Mouse (Mus musculus) midbrain, embryonic 15.5 days (tissue): Measurements from ENCODE around the gene Hdac4. TPM values are rescaled to one million over a fixed set of nuclear protein-coding genes. Genes with fewer than 3 reads are reported as not detected.

ENCODE experiments used
- ATAC-seq: fragments of 200-750 bp; cut with Nextera tagmentation; replicated peaks from 2 replicates; pipeline ENCODE4 v1.8.0; 2017; ENCODE audit warnings: moderate TSS enrichment
- H3K27ac ChIP-seq: fragments of 300-500 bp; sonication (generic); 2 replicates; pipeline ENCODE4 v1.5.1; 2015; ENCODE audit warnings: mild to moderate bottlenecking, inconsistent platforms
- H3K27me3 ChIP-seq: fragments of 300-500 bp; sonication (generic); replicated peaks from 2 replicates; pipeline ENCODE4 v1.6.1; 2015; ENCODE audit warnings: inconsistent platforms
- H3K36me3 ChIP-seq: fragments of 300-500 bp; sonication (generic); replicated peaks from 2 replicates; pipeline ENCODE4 v1.6.1; 2015; ENCODE audit warnings: inconsistent platforms
- H3K4me1 ChIP-seq: fragments of 300-500 bp; sonication (generic); 2 replicates; pipeline ENCODE4 v1.6.1; 2015; ENCODE audit warnings: inconsistent platforms
- H3K4me2 ChIP-seq: fragments of 300-500 bp; sonication (generic); 2 replicates; pipeline ENCODE4 v1.6.1; 2015; ENCODE audit warnings: inconsistent platforms, mild to moderate bottlenecking, moderate library complexity
- H3K4me3 ChIP-seq: fragments of 300-500 bp; sonication (generic); 2 replicates; pipeline ENCODE4 v1.5.1; 2015; ENCODE audit warnings: mild to moderate bottlenecking, inconsistent platforms
- H3K9ac ChIP-seq: fragments of 300-500 bp; sonication (generic); 2 replicates; pipeline ENCODE4 v1.6.1; 2015; ENCODE audit warnings: mild to moderate bottlenecking, inconsistent platforms
- H3K9me3 ChIP-seq: fragments of 300-500 bp; sonication (generic); 2 replicates; pipeline ENCODE4 v1.6.1; 2016; ENCODE audit warnings: inconsistent platforms
- WGBS: fragments of 180-500 bp; shearing (Covaris S2); methylation state at CpG from one replicate; pipeline ENCODE4 v1.1.7; 2015; ENCODE audit warnings: mixed read lengths; 5-methylcytosine and 5-hydroxymethylcytosine counted together
- polyA plus RNA-seq: library from polyadenylated mRNA; unstranded; fragments of >200 nt; fragmentation: Nextera tagmentation; extraction: Ambion mirVana; gene quantifications from 2 replicates; pipeline ENCODE4 v1.2.1, GENCODE M21; 2015

Gene Hdac4
- polyA plus RNA-seq, 1 experiment from 2014 or later = 27.9 TPM

DNA sequence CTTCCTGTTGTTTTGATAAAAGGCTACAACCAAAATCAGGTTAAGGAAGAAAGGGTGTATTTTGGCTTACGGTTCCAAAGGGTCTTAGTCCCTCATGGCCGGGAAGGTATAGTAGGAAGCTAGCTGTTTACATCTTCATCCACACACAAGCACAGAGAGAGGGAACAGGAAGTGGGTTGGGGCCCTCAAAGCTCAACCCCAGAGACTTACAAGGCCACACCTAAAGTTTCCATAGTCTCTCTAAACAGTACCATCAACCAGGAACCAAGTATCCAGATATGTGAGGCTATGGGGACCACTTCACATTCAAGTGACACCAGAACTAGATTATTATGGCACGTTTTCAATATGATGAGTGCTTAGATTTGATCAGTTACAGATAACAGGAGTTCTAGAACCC lies 5.0 kb downstream of the Hdac4 start:
- Histone ChIP-seq H3K4me1 (no peaks in the 10 kb centered on the region), H3K4me3 (no peak overlapping the region), H3K4me2 (no peak overlapping the region), H3K36me3 (no peaks in the 10 kb centered on the region), H3K27me3 (no peaks in the 10 kb centered on the region), H3K27ac (no peak overlapping the region), H3K9ac (no peak overlapping the region), H3K9me3 (no peaks in the 10 kb centered on the region)
- no peak for ATAC-seq
- 89% methylated on average over 3 of the region's 3 CpGs for WGBS

DNA sequence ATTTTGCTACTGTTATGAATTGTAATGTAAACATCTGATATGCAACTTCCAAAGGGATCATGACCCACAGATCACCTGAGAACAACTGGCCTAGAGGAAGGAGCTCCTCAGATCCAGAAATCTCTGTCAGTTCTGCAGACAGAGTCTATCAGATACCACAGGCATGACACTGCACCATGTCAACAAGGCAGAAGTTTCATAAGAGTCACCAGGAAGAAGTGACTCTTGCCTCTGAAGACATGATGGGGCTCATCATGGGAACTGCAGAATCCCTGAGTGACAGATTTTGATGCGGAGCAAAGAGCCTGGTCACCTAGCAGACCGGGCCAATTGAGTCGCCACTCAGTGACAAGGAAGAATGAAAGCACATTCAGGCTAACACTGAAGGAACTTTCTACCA lies 8.4 kb downstream of the Hdac4 start:
- H3K4me3 ChIP-seq = no peak overlapping the region
- H3K9ac ChIP-seq = no peak overlapping the region
- no peak for ATAC-seq
- WGBS = 92% methylated on average over 3 of the region's 3 CpGs
- H3K36me3 ChIP-seq = no peaks in the 10 kb centered on the region
- H3K4me1 ChIP-seq = no peaks in the 10 kb centered on the region
- H3K4me2 ChIP-seq = no peak overlapping the region
- H3K27ac ChIP-seq = no peak overlapping the region
- no peaks in the 10 kb centered on the region for H3K27me3 ChIP-seq
- H3K9me3 ChIP-seq = no peaks in the 10 kb centered on the region

DNA sequence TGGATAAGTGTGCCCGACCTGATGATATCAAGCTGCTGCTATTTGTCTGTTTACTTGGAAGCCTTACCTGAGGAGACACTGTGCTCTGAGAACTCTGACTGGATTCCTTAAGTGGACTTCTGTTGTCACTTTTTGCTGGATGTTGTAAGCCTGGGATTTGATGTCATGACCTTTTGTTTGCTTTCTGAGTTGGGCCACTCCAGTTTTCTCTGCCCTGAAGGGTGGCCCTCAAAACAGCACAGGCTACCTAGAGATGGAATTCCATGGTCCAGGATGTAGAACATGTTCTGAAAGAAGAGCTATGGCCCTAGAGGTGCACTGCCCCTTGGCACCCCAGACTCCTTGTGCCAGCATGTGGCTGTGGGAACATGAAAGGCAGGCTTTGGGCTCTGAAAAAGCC lies 10.9 kb downstream of the Hdac4 start:
- Histone ChIP-seq H3K4me3 (no peak overlapping the region), H3K4me2 (no peak overlapping the region), H3K4me1 (peaks cover 8% of the 10 kb centered on the region), H3K36me3 (no peaks in the 10 kb centered on the region), H3K9me3 (no peaks in the 10 kb centered on the region), H3K27ac (no peak overlapping the region), H3K9ac (no peak overlapping the region), H3K27me3 (no peaks in the 10 kb centered on the region)
- no peak for ATAC-seq
- WGBS = 72% methylated on average over 1 of the region's 1 CpGs

DNA sequence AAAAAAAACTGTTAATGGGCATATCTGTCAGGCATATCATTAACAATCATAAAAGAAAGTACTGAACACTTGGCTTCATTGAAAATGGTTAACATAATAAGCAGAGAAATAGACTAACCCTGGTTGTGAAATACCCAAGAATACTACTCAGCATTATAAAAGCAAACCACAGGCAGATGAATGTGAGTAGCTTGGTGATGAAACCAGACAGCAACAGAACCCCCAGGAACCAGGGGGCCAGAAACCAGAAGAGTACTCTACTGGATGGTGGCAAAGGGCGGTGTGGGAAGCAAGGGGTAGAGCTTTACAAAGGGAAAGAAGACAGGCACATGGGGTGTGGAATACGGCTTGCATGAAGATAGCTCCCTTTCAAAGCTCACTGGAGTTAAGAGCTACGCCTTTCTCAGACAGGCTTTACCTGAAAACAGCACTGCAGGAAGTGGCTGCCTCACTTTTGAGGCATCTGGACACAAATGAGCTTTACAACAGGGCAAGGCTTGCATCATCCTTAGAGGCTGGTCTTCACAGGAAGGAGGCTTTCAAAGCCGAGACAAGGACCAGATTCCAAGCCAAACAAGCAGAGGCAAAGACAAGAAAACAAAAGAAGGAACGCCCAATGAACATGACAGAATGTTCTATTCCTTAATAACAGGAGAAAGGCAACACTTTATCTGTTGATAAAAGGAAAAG lies 12.3 kb downstream of the Hdac4 start:
- Histone ChIP-seq H3K27ac (no peak overlapping the region), H3K27me3 (no peaks in the 10 kb centered on the region), H3K36me3 (no peaks in the 10 kb centered on the region), H3K4me2 (no peak overlapping the region), H3K9ac (no peak overlapping the region), H3K4me1 (peaks cover 17% of the 10 kb centered on the region), H3K4me3 (no peak overlapping the region), H3K9me3 (no peaks in the 10 kb centered on the region)
- ATAC-seq = no peak
- WGBS = 76% methylated on average over 5 of the region's 5 CpGs

DNA sequence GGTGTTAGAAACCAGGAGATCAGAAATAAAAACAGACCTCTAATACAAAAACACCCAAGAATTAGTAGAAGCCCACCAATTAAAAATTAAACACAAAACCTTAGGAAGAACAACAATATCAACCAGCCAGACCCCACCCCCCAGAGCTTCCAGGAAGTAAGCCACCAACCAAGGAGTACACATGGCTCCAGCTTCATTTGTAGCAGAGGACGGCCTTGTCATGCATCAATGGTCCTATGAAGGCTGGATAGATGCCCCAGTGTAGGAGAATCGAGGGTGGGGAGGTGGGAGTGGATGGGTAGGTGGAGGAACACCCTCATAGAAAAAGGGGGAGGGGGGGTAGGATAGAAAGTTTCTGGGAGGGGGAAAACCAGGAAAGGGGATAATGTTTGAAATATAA lies 13.5 kb downstream of the Hdac4 start:
- Histone ChIP-seq H3K27me3 (no peaks in the 10 kb centered on the region), H3K4me3 (no peak overlapping the region), H3K4me1 (peaks cover 30% of the 10 kb centered on the region), H3K4me2 (no peak overlapping the region), H3K9me3 (no peaks in the 10 kb centered on the region), H3K9ac (no peak overlapping the region), H3K27ac (no peak overlapping the region), H3K36me3 (no peaks in the 10 kb centered on the region)
- ATAC-seq = no peak
- WGBS = 70% methylated on average over 2 of the region's 2 CpGs

DNA sequence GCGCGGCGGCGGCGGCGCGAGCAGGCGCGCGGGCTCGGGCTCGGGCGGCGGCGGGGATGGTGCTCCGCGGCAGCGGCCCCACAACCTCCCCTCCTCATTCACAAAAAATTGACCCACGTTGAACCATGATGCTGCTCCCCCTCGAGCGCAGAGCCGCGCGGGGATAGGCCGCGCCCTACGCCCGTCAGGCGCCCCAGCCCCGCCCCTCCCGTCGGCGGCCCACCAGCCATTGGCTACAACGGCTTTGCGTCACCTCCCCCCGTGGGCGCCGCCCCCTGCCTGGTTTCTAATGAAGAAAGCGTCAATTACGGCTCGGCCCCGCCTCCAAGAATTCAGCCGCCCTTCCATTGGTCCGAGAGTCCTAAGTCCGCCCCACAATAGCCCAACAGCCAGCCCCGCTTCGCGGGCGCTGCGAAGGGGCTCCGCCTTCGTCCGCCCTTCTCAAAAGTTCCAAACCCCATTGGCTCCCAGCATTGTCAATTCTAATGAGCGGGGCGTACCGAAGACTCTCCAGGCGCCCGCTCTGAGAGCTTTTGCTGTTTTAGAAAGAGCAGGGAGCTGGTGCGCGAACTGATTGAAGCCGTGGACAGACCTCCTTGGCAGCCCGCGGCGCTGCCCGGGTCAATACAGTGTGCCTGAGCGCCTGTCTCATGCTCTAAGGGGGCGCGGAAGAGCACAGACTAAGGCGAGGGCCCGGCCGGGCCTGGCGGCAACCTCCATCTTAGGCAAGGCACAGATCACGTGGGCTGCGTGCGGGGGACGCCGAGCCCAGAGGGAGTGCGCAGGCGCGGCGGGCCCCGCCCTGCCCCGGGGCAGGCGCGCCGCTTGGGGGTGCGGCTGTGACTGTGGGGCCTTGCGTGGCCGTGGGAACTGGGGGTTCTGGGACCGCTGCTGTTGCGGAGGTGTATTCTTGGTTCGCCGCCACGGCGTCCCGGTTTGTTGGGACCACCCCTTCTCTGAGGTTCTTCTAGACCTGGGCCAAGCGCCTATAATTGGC lies 15.1 kb downstream of the Hdac4 start:
- ATAC-seq = peak; percentile 98
- peak overlapping the region; percentile 99 for H3K27ac ChIP-seq
- H3K4me3 ChIP-seq = peak overlapping the region; percentile 80
- WGBS = under 1% methylated on average over 96 of the region's 97 CpGs
- H3K4me2 ChIP-seq = peak overlapping the region; percentile 77
- no peaks in the 10 kb centered on the region for H3K27me3 ChIP-seq
- H3K9me3 ChIP-seq = no peaks in the 10 kb centered on the region
- peak overlapping the region; percentile 78 for H3K9ac ChIP-seq
- H3K4me1 ChIP-seq = peaks cover 36% of the 10 kb centered on the region
- H3K36me3 ChIP-seq = no peaks in the 10 kb centered on the region

DNA sequence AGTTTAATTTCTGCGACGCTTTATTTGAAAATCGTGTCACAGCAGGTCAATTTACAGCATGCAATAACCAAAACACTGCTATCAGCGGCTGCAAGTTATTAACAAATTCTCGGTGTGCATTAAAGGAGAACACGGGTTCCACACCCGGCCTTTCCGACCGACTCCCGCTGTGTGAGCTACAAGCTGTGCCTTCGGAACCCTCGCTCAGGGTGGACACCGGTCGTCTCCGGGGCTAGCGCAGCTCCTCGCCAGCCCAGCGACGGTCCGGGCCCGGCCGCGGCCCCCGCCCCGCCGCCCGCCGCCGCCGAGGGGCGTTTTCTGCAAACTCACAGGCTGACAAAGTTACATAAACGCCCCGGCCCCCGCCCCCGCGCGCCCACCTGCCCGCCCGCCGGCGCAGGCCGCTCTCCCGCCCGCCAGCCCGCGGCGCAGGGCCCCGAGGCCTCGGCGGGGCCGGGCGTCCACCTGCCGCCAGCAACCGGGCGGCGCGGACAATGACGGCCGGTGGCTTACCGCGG lies 16.0 kb downstream of the Hdac4 start:
- peak overlapping the region; percentile 91 for H3K27ac ChIP-seq
- peaks cover 44% of the 10 kb centered on the region for H3K4me1 ChIP-seq
- H3K36me3 ChIP-seq = no peaks in the 10 kb centered on the region
- peak overlapping the region; percentile 78 for H3K9ac ChIP-seq
- peak overlapping the region; percentile 80 for H3K4me3 ChIP-seq
- no peak for ATAC-seq
- peak overlapping the region; percentile 77 for H3K4me2 ChIP-seq
- WGBS = 1% methylated on average over 42 of the region's 61 CpGs
- H3K27me3 ChIP-seq = no peaks in the 10 kb centered on the region
- no peaks in the 10 kb centered on the region for H3K9me3 ChIP-seq

DNA sequence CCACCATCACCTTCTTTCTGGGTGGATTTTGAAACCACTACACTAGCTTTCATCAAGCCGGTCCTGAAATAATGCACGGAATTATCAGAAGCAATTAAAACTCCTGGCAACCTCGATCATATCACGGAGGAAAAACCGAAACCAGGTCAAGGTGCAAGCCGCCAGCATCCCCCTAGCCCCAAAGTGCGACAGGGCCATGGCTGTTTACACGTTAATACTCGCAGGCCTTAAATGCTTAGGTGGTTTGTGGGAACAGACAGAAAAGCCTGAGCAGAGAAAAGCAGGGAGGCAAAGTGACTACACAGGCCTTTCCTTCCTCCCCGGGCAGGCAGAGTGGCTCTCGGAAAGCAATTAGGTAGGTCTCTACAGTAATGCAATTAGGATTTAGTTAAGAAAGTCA lies 16.4 kb downstream of the Hdac4 start:
- peak overlapping the region; percentile 91 for H3K27ac ChIP-seq
- peak overlapping the region; percentile 78 for H3K9ac ChIP-seq
- peak overlapping the region; percentile 77 for H3K4me2 ChIP-seq
- H3K36me3 ChIP-seq = no peaks in the 10 kb centered on the region
- ATAC-seq = no peak
- H3K4me3 ChIP-seq = peak overlapping the region; percentile 80
- 5% methylated on average over 11 of the region's 11 CpGs for WGBS
- no peaks in the 10 kb centered on the region for H3K9me3 ChIP-seq
- H3K4me1 ChIP-seq = peaks cover 47% of the 10 kb centered on the region
- no peaks in the 10 kb centered on the region for H3K27me3 ChIP-seq

DNA sequence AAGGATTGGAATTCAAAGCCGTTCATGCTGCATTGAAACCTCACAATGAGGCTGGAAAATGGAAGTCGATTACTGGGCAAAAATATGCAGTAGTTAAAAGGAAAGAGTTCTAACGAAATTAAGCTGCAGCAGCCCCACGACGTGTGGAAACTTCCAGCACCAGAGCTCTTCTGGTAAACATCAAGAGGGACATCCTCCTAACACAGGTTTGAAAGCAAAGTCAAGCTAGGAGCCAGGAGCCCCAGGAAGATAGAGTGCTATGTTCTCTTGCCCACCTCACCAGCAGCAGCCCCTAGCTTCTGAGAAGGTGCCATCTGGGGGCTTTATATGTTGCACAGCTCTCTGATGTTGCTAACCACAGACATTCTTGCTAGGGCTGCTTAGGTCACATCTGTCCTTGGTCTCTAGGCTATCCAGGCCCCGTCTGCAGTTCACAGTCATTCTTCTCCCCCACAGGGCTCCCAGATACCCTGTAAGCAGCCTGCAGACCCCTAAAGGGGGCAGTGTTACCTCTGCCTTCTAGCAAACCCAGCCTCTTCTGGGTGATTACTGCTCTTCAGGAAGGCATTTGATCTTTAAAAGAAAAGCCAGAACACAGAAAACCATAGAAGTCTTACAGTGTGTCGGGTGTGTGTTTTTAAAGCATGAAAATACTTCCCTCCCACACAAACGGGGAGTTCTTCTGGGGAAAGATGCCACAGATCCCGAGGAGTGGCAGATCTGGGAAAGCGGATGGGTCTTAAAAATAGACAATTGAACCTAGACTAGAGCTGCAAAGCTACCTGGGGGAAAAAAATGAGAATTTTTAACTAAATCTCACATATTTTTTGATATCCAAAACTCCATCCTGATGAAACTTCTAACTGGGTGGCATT lies 17.2 kb downstream of the Hdac4 start:
- H3K27ac ChIP-seq = peak overlapping the region; percentile 57; the same call in 1 of the 2 replicates
- peaks cover 51% of the 10 kb centered on the region for H3K4me1 ChIP-seq
- 8% methylated on average over 10 of the region's 10 CpGs for WGBS

DNA sequence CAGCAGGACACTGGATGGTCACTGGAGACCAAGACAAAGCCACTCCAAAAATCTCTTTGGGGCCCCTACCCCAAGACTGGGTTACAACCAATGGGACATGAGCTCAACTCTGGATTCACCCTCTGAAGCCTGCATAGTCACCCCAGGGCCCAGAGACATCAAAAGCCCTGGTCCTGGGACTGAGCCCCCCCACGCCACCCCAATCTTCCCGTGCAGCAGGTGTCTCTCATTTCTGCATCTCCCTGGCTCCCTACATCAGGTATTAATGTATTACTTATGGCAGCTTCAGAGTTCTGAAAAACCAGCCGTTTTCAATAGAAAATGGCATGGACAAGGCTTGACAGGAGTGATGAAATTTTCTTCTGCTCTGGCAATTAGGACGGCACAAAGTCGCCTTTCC lies 17.9 kb downstream of the Hdac4 start:
- WGBS = 23% methylated on average over 5 of the region's 5 CpGs
- no peak for ATAC-seq
- peaks cover 52% of the 10 kb centered on the region for H3K4me1 ChIP-seq
- H3K4me2 ChIP-seq = peak overlapping the region; percentile 77
- no peak overlapping the region for H3K9ac ChIP-seq
- no peak overlapping the region for H3K27ac ChIP-seq
- no peaks in the 10 kb centered on the region for H3K36me3 ChIP-seq
- 0 out of 2 replicates have a peak overlapping the region, but pooled peaks have one; percentile 5 for H3K4me3 ChIP-seq
- no peaks in the 10 kb centered on the region for H3K9me3 ChIP-seq
- no peaks in the 10 kb centered on the region for H3K27me3 ChIP-seq

More for the DNA sequence above, 17.2 kb downstream of the Hdac4 start:
- H3K27me3 ChIP-seq = no peaks in the 10 kb centered on the region
- H3K36me3 ChIP-seq = no peaks in the 10 kb centered on the region
- H3K4me3 ChIP-seq = peak overlapping the region; percentile 80
- H3K9ac ChIP-seq = peak overlapping the region; percentile 78; the same call in 1 of the 2 replicates
- H3K9me3 ChIP-seq = no peaks in the 10 kb centered on the region
- H3K4me2 ChIP-seq = peak overlapping the region; percentile 77
- no peak for ATAC-seq

DNA sequence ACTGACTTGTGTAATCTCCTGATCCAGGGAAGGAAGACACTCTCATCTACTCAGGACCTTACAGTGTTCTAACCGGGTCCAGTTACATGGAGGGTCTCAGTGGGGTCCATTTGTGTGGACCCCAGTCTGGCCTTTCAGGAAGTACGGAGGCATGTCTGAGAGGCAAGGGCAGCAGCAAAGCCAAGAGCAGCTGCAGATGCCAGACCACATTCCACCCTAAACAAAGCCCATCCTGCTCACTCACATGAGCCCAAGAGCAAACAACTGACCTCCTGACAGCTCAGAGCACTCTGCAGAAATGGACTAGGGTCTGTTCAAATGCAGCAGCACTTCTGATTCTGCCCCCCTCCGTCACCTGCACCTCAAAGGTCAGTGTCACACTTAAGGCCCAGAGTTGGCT lies 18.3 kb downstream of the Hdac4 start:
- Histone ChIP-seq H3K4me3 (no peak overlapping the region), H3K4me1 (peaks cover 52% of the 10 kb centered on the region), H3K9me3 (no peaks in the 10 kb centered on the region), H3K27me3 (no peaks in the 10 kb centered on the region), H3K9ac (no peak overlapping the region), H3K36me3 (no peaks in the 10 kb centered on the region), H3K4me2 (peak overlapping the region; percentile 77; the same call in 1 of the 2 replicates), H3K27ac (no peak overlapping the region)
- WGBS = 59% methylated on average over 3 of the region's 3 CpGs
- no peak for ATAC-seq
